Mouse (Mus musculus): ENCODE data around the gene Exosc6. TPM values are rescaled to one million over a fixed set of nuclear protein-coding genes. Genes with fewer than 3 reads are reported as not detected.
"Not testable (repeated sequence)": the region's sequence is repeated elsewhere in the genome, so short reads cannot be mapped to it uniquely, and the experiment has no call there.

Gene Exosc6
- polyA plus RNA-seq, 1 experiment from 2014 or later = not detected

DNA sequence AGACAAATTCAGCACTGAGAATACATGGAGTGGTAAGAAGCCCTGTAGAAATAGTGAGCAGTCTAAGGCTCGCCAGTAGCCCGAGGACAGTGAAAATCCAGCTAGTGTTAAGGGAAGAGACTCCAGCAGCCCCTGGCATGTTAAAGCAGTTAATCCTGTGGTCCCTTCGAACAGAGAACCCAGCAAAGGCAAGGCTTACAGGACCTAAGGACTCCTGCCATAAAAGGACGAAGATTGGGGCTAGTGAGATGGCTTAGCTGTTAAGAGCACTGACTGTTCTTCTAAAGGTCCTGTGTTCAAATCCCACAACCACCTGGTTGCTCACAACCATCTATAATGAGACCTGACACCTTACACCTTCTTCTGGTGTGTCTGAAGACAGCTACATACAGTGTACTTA lies 10.2 kb downstream of the Exosc6 start:
- ATAC-seq = no peak
- Histone ChIP-seq H3K4me3 (no peak overlapping the region), H3K9ac (no peak overlapping the region), H3K36me3 (ENCODE audit: poor library complexity, severe bottlenecking) (no peaks in the 10 kb centered on the region), H3K9me3 (replicated peaks) (no peaks in the 10 kb centered on the region), H3K27ac (no peak overlapping the region), H3K4me1 (peaks cover 8% of the 10 kb centered on the region), H3K27me3 (no peaks in the 10 kb centered on the region), H3K4me2 (no peak overlapping the region)
- 67% methylated on average over 4 of the region's 4 CpGs for WGBS

DNA sequence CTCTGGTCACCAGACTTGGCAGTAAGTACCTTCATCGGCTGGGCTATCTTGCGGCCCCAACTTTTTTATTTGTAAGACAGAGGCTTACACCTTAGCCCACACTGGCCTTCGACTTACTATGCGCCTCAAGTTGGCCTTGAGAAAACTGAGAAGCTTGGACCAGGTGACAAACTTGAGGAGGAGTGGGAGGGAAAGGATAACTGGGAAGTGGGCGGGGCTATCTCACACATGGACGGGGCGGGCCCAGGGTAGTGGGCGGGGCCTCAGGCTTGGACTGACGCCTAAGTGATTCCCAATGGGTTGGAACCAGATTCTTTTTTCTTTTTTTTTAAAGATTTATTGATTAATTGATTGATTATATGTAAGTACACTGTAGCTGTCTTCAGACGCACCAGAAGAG lies 11.3 kb downstream of the Exosc6 start:
- Histone ChIP-seq H3K9me3 (replicated peaks) (no peaks in the 10 kb centered on the region), H3K4me1 (0 out of 2 replicates have a peak, but pooled peaks cover 6% of the 10 kb centered on the region), H3K9ac (no peak overlapping the region), H3K4me2 (no peak overlapping the region), H3K36me3 (ENCODE audit: poor library complexity, severe bottlenecking) (no peaks in the 10 kb centered on the region), H3K27ac (no peak overlapping the region), H3K4me3 (no peak overlapping the region), H3K27me3 (no peaks in the 10 kb centered on the region)
- ATAC-seq = no peak
- 31% methylated on average over 10 of the region's 10 CpGs for WGBS

DNA sequence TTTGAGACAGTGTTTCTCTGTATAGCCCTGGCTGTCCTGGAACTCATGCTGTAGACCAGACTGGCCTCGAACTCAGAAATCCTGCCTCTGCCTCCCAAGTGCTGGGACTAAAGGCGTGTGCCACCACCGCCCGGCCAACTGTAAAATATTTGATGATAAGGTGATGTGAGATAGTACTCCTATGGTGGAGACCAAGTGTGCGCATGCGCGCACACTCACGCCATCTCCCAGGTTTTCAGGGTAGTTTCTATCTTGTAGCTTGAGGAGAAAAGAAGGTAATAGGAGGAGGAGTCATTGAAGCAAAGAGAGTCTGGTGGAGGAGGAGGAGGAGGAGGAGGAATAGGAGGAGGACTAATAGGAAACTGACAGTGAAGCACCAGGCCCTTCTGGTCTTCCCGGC lies 12.5 kb downstream of the Exosc6 start:
- ATAC-seq; H3K4me3 ChIP-seq; H3K4me1 ChIP-seq; H3K9me3 ChIP-seq (replicated peaks); H3K9ac ChIP-seq; H3K27me3 ChIP-seq; H3K36me3 ChIP-seq (ENCODE audit: poor library complexity, severe bottlenecking); H3K4me2 ChIP-seq; H3K27ac ChIP-seq: not testable (repeated sequence)
- 92% methylated on average over 9 of the region's 9 CpGs for WGBS

DNA sequence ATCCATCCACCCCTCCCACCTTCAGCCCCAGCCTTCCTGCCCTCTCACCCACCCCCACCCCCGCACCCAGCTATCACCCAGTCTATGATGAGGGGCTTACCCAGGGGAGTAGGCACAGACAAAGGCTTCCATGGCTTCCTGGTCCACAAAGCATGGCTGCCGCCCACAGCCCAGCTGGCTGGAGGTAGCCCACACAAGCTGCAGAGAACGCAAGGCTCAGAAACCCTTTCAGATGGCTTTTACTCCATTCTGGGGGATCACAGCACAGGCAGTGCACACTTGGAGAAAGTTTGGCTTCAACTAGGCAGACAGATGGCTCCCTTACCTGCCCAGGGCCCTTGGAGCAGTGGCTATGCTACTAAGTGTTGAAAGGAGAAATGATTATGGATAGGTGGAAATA lies 19.8 kb downstream of the Exosc6 start:
- 82% methylated on average over 3 of the region's 3 CpGs for WGBS
- no peak overlapping the region for H3K9ac ChIP-seq
- no peaks in the 10 kb centered on the region for H3K9me3 ChIP-seq (replicated peaks)
- no peak overlapping the region for H3K27ac ChIP-seq
- ATAC-seq = no peak
- no peak overlapping the region for H3K4me2 ChIP-seq
- no peaks in the 10 kb centered on the region for H3K36me3 ChIP-seq (ENCODE audit: poor library complexity, severe bottlenecking)
- no peak overlapping the region for H3K4me3 ChIP-seq
- 0 out of 2 replicates have a peak, but pooled peaks cover 2% of the 10 kb centered on the region for H3K27me3 ChIP-seq
- no peaks in the 10 kb centered on the region for H3K4me1 ChIP-seq

DNA sequence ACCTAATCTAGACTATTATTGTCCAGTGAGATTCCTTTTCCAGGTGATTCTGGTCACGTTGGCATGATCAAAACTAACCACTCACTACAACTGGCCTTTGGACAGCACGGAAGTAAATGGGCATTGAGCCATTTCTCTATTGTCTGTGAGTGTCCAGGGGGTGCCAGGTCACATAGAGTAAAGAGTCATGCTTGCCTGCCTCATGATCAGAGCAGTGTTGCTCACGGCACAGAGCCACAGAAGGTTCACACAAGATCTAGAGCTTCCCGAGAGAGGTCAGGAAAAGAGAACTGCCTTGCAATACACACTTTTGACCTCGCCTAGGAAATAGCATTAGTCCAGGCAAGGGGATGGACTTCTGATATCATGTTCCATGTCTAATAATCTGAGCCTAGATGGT lies 23.3 kb downstream of the Exosc6 start:
- H3K4me3 ChIP-seq = no peak overlapping the region
- H3K9ac ChIP-seq = no peak overlapping the region
- no peaks in the 10 kb centered on the region for H3K9me3 ChIP-seq (replicated peaks)
- 0 out of 2 replicates have a peak, but pooled peaks cover 2% of the 10 kb centered on the region for H3K27me3 ChIP-seq
- no peaks in the 10 kb centered on the region for H3K36me3 ChIP-seq (ENCODE audit: poor library complexity, severe bottlenecking)
- H3K4me1 ChIP-seq = peaks cover 10% of the 10 kb centered on the region; the same call in 1 of the 2 replicates
- WGBS = 68% methylated on average over 5 of the region's 5 CpGs
- ATAC-seq = no peak
- H3K4me2 ChIP-seq = no peak overlapping the region
- H3K27ac ChIP-seq = no peak overlapping the region

DNA sequence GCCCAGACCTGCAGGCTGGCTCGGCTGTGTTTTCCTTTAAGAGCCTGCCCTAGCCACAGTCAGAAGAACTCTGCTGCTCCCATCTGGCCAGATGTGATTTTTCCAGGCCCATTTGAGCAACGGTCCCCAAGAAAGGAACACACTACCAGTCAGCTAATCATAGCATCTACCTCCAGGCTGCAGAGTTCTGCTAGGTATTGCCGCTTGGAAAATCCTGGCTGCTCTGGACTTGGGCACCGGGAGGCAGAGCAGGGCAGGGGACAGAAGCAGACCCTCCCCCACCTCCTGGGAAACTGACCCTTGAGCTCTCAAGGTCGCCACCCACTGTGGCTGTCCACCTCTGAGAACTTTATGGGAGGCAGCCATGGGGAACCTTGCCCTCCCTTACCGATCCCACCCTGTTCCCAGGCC lies 23.7 kb downstream of the Exosc6 start:
- H3K36me3 ChIP-seq (ENCODE audit: poor library complexity, severe bottlenecking) = no peaks in the 10 kb centered on the region
- no peak overlapping the region for H3K4me3 ChIP-seq
- H3K27ac ChIP-seq = no peak overlapping the region
- ATAC-seq = no peak
- peaks cover 10% of the 10 kb centered on the region; the same call in 1 of the 2 replicates for H3K4me1 ChIP-seq
- WGBS = 44% methylated on average over 6 of the region's 6 CpGs
- H3K4me2 ChIP-seq = no peak overlapping the region
- H3K9ac ChIP-seq = no peak overlapping the region
- no peaks in the 10 kb centered on the region for H3K9me3 ChIP-seq (replicated peaks)
- H3K27me3 ChIP-seq = 0 out of 2 replicates have a peak, but pooled peaks cover 2% of the 10 kb centered on the region

DNA sequence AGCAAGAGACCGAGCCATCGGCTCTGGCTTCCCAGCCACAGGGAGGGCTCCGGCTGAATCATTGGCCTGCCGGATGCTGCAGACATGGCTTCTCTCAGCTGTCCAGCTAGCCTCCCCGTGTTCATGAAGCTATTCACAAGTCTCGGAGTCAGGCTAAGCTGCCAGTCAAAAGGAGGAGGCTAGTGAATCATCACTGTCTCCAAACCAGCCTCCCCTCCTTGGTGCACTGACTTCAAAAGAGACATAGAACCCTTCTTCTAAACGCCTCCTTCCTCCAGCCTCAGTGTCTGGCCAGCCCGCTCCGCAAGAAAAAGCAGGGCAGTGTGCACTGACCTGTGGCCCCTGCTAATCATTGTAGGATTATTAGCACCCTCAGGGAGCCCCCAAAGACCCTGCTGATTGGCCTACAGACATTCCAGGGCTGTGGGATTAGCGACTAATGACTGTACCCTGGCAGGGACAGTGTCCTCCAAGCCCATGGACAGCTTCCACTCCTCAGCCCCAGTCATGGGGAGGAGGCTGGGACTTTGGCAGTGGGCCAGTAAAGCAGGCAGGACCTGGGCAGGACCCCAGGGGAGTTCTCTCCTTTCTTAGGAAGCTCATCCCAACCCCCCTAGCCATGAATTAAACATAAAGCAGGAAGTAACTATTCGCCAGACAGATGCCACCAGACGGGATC lies 25.6 kb downstream of the Exosc6 start:
- Histone ChIP-seq H3K36me3 (ENCODE audit: poor library complexity, severe bottlenecking) (no peaks in the 10 kb centered on the region), H3K9ac (peak overlapping the region; percentile 30; the same call in 1 of the 2 replicates), H3K4me2 (no peak overlapping the region), H3K4me1 (peaks cover 10% of the 10 kb centered on the region; the same call in 1 of the 2 replicates), H3K27me3 (0 out of 2 replicates have a peak, but pooled peaks cover 2% of the 10 kb centered on the region), H3K27ac (no peak overlapping the region), H3K4me3 (no peak overlapping the region), H3K9me3 (replicated peaks) (no peaks in the 10 kb centered on the region)
- WGBS = 32% methylated on average over 12 of the region's 12 CpGs
- ATAC-seq = no peak

DNA sequence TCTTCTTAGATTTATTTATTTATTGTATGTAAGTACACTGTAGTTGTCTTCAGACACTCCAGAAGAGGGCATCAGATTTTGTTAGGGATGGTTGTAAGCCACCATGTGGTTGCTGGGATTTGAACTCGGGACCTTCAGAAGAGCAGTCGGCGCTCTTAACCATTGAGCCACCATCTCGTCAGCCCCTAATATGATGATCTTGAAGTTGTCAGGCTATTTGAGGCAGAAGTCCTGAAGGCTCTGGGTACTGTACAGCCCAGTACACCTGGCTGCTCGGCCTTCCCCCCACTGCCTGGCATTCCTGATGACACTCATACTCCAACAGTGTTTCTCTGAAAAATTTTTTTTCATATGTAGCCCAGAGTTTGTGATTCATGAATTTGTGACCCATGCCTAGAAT lies 27.8 kb downstream of the Exosc6 start:
- not testable (repeated sequence) for H3K27ac ChIP-seq; H3K9me3 ChIP-seq (replicated peaks); H3K4me3 ChIP-seq; H3K36me3 ChIP-seq (ENCODE audit: poor library complexity, severe bottlenecking); H3K27me3 ChIP-seq; ATAC-seq; H3K4me2 ChIP-seq; H3K9ac ChIP-seq
- 90% methylated on average over 5 of the region's 5 CpGs for WGBS
- peaks cover 10% of the 10 kb centered on the region; the same call in 1 of the 2 replicates for H3K4me1 ChIP-seq

DNA sequence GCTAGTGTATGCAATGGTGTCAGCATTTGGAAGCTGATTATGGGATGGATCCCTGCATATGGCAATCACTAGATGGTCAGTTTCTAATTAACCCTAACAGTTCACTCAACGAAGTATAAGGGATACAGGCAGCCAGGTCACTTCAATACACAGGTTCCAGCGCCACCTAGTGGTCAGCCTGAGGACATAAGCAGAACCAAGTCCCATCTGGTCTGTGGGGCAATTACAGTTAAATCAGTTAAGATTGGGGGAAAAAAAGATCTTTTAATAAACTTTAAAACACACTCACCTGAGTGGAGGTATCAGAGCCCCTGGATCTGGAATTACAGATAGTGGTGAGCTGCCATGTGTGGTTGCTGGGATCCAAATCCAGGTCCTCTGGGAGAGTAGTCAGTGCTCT lies 34.0 kb downstream of the Exosc6 start:
- Histone ChIP-seq H3K27me3 (no peaks in the 10 kb centered on the region), H3K36me3 (ENCODE audit: poor library complexity, severe bottlenecking) (no peaks in the 10 kb centered on the region), H3K4me3 (no peak overlapping the region), H3K27ac (no peak overlapping the region), H3K9ac (no peak overlapping the region), H3K4me1 (peaks cover 5% of the 10 kb centered on the region), H3K9me3 (replicated peaks) (no peaks in the 10 kb centered on the region), H3K4me2 (no peak overlapping the region)
- no peak for ATAC-seq
- WGBS = 0% methylated on average over 2 of the region's 2 CpGs

DNA sequence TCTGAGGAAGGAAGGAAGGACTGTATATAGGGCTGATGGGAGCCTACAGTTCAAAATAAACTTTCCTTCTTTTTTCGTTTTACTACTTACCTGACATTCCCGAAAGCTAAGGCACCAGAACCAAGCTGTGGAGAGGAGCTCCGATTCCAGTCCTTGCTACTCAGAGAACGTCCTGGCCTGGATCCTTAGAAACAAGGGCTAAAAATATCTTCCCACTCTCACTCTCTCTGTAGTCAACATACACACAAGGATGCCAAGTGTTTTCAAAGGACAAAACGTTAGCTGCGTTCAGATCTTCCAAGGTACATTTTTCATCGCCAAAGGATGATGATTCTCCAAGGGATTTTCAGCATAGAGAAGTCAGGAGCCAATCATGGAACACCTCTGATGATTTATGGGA lies 35.6 kb downstream of the Exosc6 start:
- Histone ChIP-seq H3K9me3 (replicated peaks) (no peaks in the 10 kb centered on the region), H3K4me1 (peaks cover 12% of the 10 kb centered on the region), H3K27ac (no peak overlapping the region), H3K9ac (no peak overlapping the region), H3K4me2 (no peak overlapping the region), H3K36me3 (ENCODE audit: poor library complexity, severe bottlenecking) (no peaks in the 10 kb centered on the region), H3K27me3 (no peaks in the 10 kb centered on the region), H3K4me3 (no peak overlapping the region)
- 84% methylated on average over 7 of the region's 7 CpGs for WGBS
- no peak for ATAC-seq

DNA sequence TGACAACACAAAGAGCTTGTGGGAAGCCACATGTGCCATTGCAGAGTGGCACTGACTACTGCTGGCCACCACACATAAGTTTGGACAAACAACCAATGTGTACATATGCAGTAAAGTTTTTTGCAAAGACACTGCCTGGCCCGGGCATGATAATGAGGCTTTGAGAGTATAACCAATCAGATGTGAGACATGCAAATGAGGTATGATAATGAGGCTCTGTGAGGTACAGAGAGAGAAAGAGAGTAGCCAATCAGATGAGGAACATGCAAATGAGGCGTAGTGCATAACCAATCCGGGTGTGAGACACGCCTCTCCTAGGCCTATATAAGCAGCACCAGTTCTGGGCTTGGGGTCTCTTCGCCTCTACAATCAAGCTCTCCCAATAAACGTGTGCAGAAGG lies 36.2 kb downstream of the Exosc6 start, which contains the start of gene Clec18a:
Gene Clec18a, minus strand, starts transcription at position 101 of the 400 bp plus-strand sequence.
- 90% methylated on average over 6 of the region's 6 CpGs for WGBS
- H3K27ac ChIP-seq; ATAC-seq; H3K9ac ChIP-seq; H3K9me3 ChIP-seq (replicated peaks); H3K4me3 ChIP-seq; H3K27me3 ChIP-seq; H3K36me3 ChIP-seq (ENCODE audit: poor library complexity, severe bottlenecking); H3K4me2 ChIP-seq: not testable (repeated sequence)
- peaks cover 12% of the 10 kb centered on the region for H3K4me1 ChIP-seq

DNA sequence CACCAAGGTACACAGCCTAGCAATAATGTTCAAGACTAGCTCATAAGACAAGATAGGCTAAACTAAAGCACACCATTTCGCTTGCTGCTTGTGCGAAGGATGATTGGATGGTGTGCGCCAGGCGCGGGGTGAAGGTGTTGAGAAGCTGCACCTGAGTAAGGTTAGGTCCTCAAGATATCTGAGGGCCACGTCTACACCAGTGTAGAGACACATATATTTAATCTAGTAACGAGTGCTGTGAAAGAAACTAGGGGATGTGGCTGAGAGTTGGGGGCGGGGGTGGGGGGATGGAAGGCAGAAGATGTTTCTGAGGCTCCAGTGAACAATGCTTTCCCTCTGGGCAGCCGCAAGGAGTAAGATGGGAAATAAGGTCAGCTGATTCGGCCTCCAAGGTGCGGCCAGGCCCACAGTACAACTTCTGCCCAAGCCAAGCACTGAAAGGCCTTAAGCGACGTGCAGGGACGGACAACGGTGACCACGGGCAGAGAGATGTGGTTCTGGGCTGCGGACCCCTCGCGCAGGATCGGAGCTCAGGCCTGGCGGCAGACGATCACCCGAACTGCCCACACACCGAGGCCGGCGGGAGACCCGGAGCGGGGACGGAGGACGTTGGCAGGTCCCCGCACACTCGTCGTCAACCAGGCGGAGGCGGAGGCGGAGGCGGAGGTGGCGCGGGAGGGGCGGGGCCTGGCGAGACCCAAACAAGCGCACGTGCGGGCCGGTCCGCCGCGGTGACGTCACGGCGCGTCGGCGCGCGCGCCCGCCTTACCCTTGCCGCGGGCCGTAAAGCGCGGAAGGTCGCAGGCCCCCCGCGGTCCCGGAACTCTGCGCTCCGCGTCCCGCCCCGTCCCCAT lies 38.0 kb downstream of the Exosc6 start, which contains the start of gene Pdpr:
Gene Pdpr, plus strand, starts transcription at position 766 of the 854 bp plus-strand sequence.
- peak; percentile 94 for ATAC-seq
- Histone ChIP-seq H3K4me3 (peak within 1 kb of the TSS; percentile 65), H3K27me3 (no peaks in the 10 kb centered on the region), H3K9me3 (replicated peaks) (no peaks in the 10 kb centered on the region), H3K27ac (peak within 1 kb of the TSS; percentile 51), H3K9ac (peak within 1 kb of the TSS; percentile 74), H3K4me1 (peaks cover 12% of the 10 kb centered on the region), H3K36me3 (ENCODE audit: poor library complexity, severe bottlenecking) (no peaks in the 10 kb centered on the region), H3K4me2 (peak within 1 kb of the TSS; percentile 88)
- WGBS = 5% methylated on average over 72 of the region's 72 CpGs

Measured in forebrain, embryonic 13.5 days (tissue).